ENCODE assay signal across 8 mouse cellular contexts in the genomic region with DNA sequence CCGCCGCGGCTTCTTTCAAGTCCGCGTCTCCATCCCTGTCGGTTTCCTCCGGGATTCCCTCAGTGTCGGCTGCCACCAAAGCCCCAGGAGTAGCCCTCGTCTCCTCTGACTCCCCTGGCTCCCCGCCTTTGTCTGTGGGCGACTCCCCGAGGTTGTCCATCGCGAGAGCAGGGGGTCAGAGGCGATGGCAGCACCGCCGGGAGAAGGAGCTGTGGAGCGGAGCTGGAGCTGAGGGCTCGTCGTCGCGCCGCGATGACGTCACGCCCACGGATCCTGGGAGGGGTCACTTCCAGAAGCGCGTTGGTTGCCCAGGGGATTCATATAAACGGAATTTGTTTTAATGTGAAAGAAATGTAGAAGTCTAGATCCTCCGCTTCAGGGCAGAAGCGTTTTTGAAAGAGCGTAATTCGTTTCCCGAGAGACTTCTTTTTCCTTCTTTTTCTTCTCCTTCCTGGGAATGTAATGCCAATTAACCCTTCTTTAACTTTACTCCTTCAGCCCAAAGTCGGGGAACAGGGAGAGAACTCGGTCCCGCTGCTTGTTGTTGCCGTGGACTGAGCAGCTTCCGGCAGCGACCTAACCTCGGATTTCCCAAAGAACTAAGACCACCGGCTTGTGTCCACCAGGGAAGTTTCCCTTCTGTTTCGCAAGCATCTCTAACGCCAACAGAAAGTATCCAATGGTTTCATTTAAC. TPM values are rescaled to one million over a fixed set of nuclear protein-coding genes. Genes with fewer than 3 reads are reported as not detected.
DNase-seq lines count a peak whose midpoint lies in the region; ATAC-seq lines count a peak whose summit lies in the region.

No protein-coding gene starts in this region.

- peak; percentile 48; the same call in 1 of the 2 replicates for ATAC-seq in intestine, embryonic 15.5 days
- ATAC-seq in activated CD4-positive, CD25-positive, alpha-beta regulatory T cell, adult 4 months: no peak

- H3K4me1 ChIP-seq in intestine, embryonic 15.5 days (replicated peaks): peaks cover 4% of the 10 kb centered on the region
- H3K4me1 ChIP-seq in midbrain, embryonic 10.5 days: peaks cover 46% of the 10 kb centered on the region

- H3K9ac ChIP-seq in intestine, embryonic 15.5 days: peak overlapping the region; percentile 82

- DNase-seq in adrenal gland, adult 18-20 months (ENCODE audit: low spot score in 2 of 2): peak; percentile 97 to 98
- DNase-seq in embryo, embryonic 11 days: peak; percentile 95
- peak; percentile 88 to 93 for DNase-seq in gastrocnemius, postnatal 36 days
- DNase-seq in left cerebral cortex, postnatal 25 days (ENCODE audit: low spot score in 2 of 2): peak; percentile 96
- DNase-seq in midbrain, embryonic 10.5 days (ENCODE audit: low spot score): peak; percentile 93
- DNase-seq in right cerebral cortex, postnatal 4 days: peak; percentile 95

- H3K4me2 ChIP-seq in intestine, embryonic 15.5 days (replicated peaks): peak overlapping the region; percentile 85

- peak overlapping the region; percentile 96 for H3K4me3 ChIP-seq in intestine, embryonic 15.5 days (replicated peaks)
- peak overlapping the region; percentile 98 for H3K4me3 ChIP-seq in midbrain, embryonic 10.5 days

- H3K36me3 ChIP-seq in intestine, embryonic 15.5 days: 0 out of 2 replicates have a peak, but pooled peaks cover under 1% of the 10 kb centered on the region
- H3K36me3 ChIP-seq in midbrain, embryonic 10.5 days: peaks cover 28% of the 10 kb centered on the region

- no peaks in the 10 kb centered on the region for H3K9me3 ChIP-seq in intestine, embryonic 15.5 days
- H3K9me3 ChIP-seq in midbrain, embryonic 10.5 days (replicated peaks): no peaks in the 10 kb centered on the region

- under 1% methylated on average over 45 of the region's 45 CpGs for WGBS in intestine, embryonic 15.5 days
- WGBS in midbrain, embryonic 10.5 days: under 1% methylated on average over 45 of the region's 45 CpGs

- H3K27ac ChIP-seq in intestine, embryonic 15.5 days: peak overlapping the region; percentile 61
- H3K27ac ChIP-seq in midbrain, embryonic 10.5 days (replicated peaks): peak overlapping the region; percentile 91

- intact Hi-C loops in gastrocnemius, postnatal 36 days (cut with DNase I): loop anchor here (2.0 kb wide), 2 partner anchors 67 to 171 kb away; no protein-coding TSS in a partner anchor
- intact Hi-C loops in left cerebral cortex, postnatal 25 days (cut with DNase I): loop anchor here (2.0 to 10.0 kb wide), 5 partner anchors 53 to 170 kb away; no protein-coding TSS in a partner anchor

- no peaks in the 10 kb centered on the region for H3K27me3 ChIP-seq in intestine, embryonic 15.5 days (replicated peaks)
- no peaks in the 10 kb centered on the region for H3K27me3 ChIP-seq in midbrain, embryonic 10.5 days (ENCODE audit: low read depth, poor library complexity, severe bottlenecking)

RNA-seq across cellular contexts. Expression of a gene that starts 1.4 kb away (rescaled TPM):
- total RNA-seq in adrenal gland, adult 18-20 months (2021): 10 to 100 TPM; 23.6 to 29.1 TPM
- total RNA-seq in gastrocnemius, postnatal 36 days (2021): 10 to 100 TPM in 1 of 2 experiments, 1 to 10 TPM in 1; 7.8 to 13.0 TPM
- 12.5 and 13.3 TPM in 2 replicates for polyA plus RNA-seq in intestine, embryonic 15.5 days (2015; fragmentation: Nextera tagmentation; extraction: Ambion mirVana)
- 10 to 100 TPM; 32.3 to 35.8 TPM for total RNA-seq in left cerebral cortex, postnatal 25 days (2021)
- 19.3 and 31.9 TPM in 2 replicates for polyA plus RNA-seq in midbrain, embryonic 10.5 days (2016; fragmentation: Nextera tagmentation; extraction: Ambion mirVana)
- 1 to 10 TPM; 2.5 to 3.7 TPM for polyA plus RNA-seq in activated CD4-positive, CD25-positive, alpha-beta regulatory T cell, adult 4 months (2017; shearing (Covaris generic))

RNA-seq across cellular contexts. Expression of a gene that starts 2.0 kb away (rescaled TPM):
- 10 to 100 TPM; 27.5 to 27.6 TPM for total RNA-seq in adrenal gland, adult 18-20 months (2021)
- total RNA-seq in gastrocnemius, postnatal 36 days (2021): 10 to 100 TPM; 14.8 to 16.0 TPM
- polyA plus RNA-seq in intestine, embryonic 15.5 days (2015; fragmentation: Nextera tagmentation; extraction: Ambion mirVana): 54.0 and 54.4 TPM in 2 replicates
- 10 to 100 TPM; 46.9 to 48.3 TPM for total RNA-seq in left cerebral cortex, postnatal 25 days (2021)
- polyA plus RNA-seq in midbrain, embryonic 10.5 days (2016; fragmentation: Nextera tagmentation; extraction: Ambion mirVana): 95.5 and 96.3 TPM in 2 replicates
- polyA plus RNA-seq in activated CD4-positive, CD25-positive, alpha-beta regulatory T cell, adult 4 months (2017; shearing (Covaris generic)): 10 to 100 TPM; 32.9 to 39.6 TPM

RNA-seq across cellular contexts. Expression of a gene that starts 51.4 kb away (rescaled TPM):
- 10 to 100 TPM; 19.7 to 33.5 TPM for total RNA-seq in adrenal gland, adult 18-20 months (2021)
- total RNA-seq in gastrocnemius, postnatal 36 days (2021): 10 to 100 TPM; 17.0 to 26.8 TPM
- polyA plus RNA-seq in intestine, embryonic 15.5 days (2015; fragmentation: Nextera tagmentation; extraction: Ambion mirVana): 3.9 and 4.1 TPM in 2 replicates
- total RNA-seq in left cerebral cortex, postnatal 25 days (2021): 10 to 100 TPM; 17.8 to 22.9 TPM
- 6.3 and 6.6 TPM in 2 replicates for polyA plus RNA-seq in midbrain, embryonic 10.5 days (2016; fragmentation: Nextera tagmentation; extraction: Ambion mirVana)
- polyA plus RNA-seq in activated CD4-positive, CD25-positive, alpha-beta regulatory T cell, adult 4 months (2017; shearing (Covaris generic)): 1 to 10 TPM in 1 of 2 experiments, under 1 TPM in 1; 0.93 to 1.4 TPM
